Mouse (Mus musculus): Measurements from ENCODE around the gene Lrrc19.

Lrrc19 gene

DNA sequence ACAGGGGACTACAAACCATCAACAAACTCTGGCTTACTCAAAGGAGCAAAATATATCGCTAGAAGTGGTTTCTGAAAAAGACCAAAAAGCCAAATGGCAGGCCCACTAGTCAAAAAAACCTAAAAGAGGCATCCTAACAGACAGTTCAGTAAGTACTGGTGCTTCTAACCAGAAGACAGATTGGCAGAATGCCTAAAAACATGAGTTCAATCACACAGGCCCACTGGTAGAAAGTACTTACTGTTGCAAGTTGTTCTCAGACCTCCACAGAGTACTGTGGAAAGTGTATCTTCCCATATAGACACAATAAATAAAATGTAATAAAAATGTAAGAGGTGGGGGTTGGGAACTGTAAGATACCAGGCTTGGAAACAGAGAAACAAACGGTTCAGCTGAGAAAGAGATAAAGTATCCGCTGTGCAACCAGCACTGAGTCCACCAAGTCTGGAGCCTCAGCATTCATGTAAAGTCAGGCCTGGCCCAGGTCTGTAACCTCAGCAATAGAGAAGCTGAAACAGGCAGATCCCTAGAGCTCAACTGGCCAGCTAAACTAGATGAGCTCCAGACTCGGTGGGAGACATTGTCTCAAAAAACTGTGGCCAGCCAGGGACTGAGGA, 58.1 kb downstream of the Lrrc19 start:
- no peak for DNase-seq (ENCODE audit: low spot score)

Measured in embryo, embryonic 10.5 days (tissue).